Mouse (Mus musculus) central nervous system, embryonic 11.5 days (tissue): ENCODE data around the gene Tmem150c. TPM values are rescaled to one million over a fixed set of nuclear protein-coding genes. Genes with fewer than 3 reads are reported as not detected.

ENCODE experiments used
- polyA plus RNA-seq: library from polyadenylated mRNA; depleted of rRNA; stranded (reverse); fragments of >200 nt; gene quantifications from 2 replicates; pipeline ENCODE4 v1.2.3, GENCODE M21; 2012; rRNA removed

The Tmem150c gene
- 3.3 and 3.4 TPM in 2 replicates for polyA plus RNA-seq

GRCm38 (mm10) chr5:100159638-100159973 is at the start of gene Tmem150c:
TSS of gene Tmem150c (minus strand) at chr5:100159808.

DNA sequence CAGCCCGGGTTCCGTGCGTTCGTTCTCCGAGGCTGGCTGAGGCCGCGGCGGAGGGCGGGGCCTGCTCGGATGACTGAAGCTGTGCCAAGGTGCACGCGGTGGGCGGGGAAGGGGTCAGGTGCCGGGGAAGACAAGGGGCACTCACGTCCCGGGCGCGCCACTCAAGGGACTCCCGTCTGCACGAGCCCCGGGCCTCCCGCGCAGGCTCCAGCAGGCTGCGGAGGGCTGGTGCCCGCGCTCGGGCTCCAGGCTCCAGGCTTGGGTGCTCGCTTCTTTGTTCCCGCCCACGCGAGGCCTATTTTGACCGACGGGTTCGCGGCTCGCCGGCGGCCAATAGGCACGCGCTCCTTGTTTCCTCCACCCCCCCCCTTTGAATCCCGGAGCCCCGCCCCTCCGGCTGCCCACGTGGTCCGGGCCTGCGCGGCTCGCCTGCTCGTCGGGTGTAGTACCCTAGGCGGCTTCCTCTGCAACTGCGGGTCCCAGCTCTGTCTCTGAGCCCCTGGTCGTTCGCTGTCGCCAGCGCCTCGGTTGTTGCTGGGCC is 119.9 kb downstream of the Tmem150c start, which contains the start of the genes Hnrnpdl and Enoph1:
Hnrnpdl (minus strand) TSS at position 63 of the 541 bp plus-strand sequence.
Enoph1 (plus strand) TSS at position 384 of the 541 bp plus-strand sequence.

Other genes starting within 250 kb of the Tmem150c start
- gene Hnrnpd, start 180.9 kb downstream of the Tmem150c start, polyA plus RNA-seq: 466 and 718 TPM in 2 replicates
- gene 4930524J08Rik, start 180.7 kb downstream of the Tmem150c start, polyA plus RNA-seq: 6.0 and 6.1 TPM in 2 replicates
- gene Hnrnpdl, start 120.1 kb downstream of the Tmem150c start, polyA plus RNA-seq: 518 and 615 TPM in 2 replicates
- gene Enoph1, start 119.8 kb downstream of the Tmem150c start, polyA plus RNA-seq: 43.6 and 50.4 TPM in 2 replicates